Mouse (Mus musculus): ENCODE measurements at regions not wholly inside any gene's neighbourhood (a gene's known extent, or its start where the extent isn't known, plus 50 kb on each side); places are given as distances from the start of the nearest gene placed in this dataset.

DNA sequence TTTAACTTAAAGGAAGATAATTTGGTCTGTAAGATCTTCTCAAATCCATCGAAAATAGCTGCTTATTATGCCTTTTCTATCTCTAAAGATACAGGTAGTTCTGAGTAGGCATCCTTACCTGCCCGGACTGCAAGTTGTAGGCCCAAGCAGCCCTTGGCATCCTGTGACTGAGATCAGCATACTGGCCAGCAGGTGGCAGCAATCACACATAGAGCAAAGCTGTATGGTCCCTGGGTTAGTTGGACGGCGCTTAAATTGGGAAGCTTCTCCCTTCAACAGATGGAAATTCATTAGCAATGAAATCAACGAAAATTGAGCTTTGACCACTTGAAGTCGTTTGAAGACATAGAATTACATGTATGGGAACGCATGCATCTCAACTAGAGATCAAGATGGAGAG, 61.0 kb downstream of the Ccng2 start:
- DNase-seq (ENCODE audit: low read depth), result peak; percentile 32

DNA sequence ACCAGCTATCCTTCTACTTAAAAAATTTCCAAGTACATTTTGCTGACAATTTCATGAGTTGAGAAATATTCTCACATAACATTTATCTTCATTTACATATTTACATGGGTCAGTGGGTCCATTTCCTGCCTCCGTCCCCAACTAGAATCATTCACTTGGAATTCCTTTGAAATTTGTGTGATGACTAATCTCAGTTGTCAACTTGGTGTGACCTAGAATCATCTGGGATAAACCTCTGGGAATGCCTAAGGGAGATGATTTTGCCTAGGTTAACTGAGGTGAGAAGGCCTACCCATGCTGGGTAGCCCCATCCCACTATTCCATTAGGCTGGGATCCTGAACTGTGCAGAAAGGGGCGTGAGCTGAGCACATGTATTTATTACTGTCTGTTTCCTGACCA, 63.8 kb downstream of the Ccng2 start:
- DNase-seq (ENCODE audit: low read depth), result no peak

DNA sequence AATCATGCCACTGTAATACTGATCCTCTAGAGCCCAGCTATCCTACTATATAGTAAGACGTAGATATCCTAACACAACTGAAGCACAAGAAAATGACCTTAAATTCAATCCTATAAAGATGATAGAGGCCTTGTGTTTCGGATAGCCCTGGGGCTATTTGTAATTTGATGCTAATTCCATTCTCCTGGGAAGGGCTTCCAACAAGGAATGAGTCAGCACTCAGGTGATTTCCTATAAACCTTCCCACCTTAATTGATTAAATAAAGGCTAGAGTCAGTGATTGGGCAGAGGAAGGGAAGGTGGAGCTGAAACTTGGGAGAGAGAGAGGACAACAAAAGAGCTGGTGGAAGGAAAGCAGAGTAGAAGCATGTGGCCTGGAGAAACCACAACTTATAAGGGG, 86.0 kb downstream of the Ccng2 start:
- no peak for DNase-seq (ENCODE audit: low read depth)
